Mouse (Mus musculus): ENCODE measurements around the gene Capn9. TPM values are rescaled to one million over a fixed set of nuclear protein-coding genes. Genes with fewer than 3 reads are reported as not detected.

Gene Capn9
- polyA plus RNA-seq, 1 experiment, result 13.4 TPM

GRCm38 (mm10) chr8:124569100-124569499, 6.8 kb upstream of the Capn9 start:
- WGBS, result 37% methylated on average over 2 of the region's 2 CpGs
- no peak for DNase-seq (ENCODE audit: low read depth, low spot score)

GRCm38 (mm10) chr8:124569593-124569992, 6.3 kb upstream of the Capn9 start, which contains the start of gene Agt:
Gene Agt, minus strand, starts transcription at chr8:124569706.
- DNase-seq (ENCODE audit: low read depth, low spot score), result no peak
- 39% methylated on average over 2 of the region's 2 CpGs for WGBS

- DNase-seq (ENCODE audit: low read depth, low spot score), result peak; percentile 70
- WGBS, result 11% methylated on average over 8 of the region's 8 CpGs
Observed at GRCm38 (mm10) chr8:124571732-124572429, 4.0 kb upstream of the Capn9 start.

- no peak for DNase-seq (ENCODE audit: low read depth, low spot score)
Observed at GRCm38 (mm10) chr8:124572430-124572775, 3.5 kb upstream of the Capn9 start.

- 53% methylated on average over 15 of the region's 15 CpGs for WGBS
- peak; percentile 81 for DNase-seq (ENCODE audit: low read depth, low spot score)
Observed at GRCm38 (mm10) chr8:124573552-124574340, 2.2 kb upstream of the Capn9 start.

GRCm38 (mm10) chr8:124576751-124577150, 840 bp downstream of the Capn9 start:
- WGBS, result 59% methylated on average over 1 of the region's 1 CpGs
- no peak for DNase-seq (ENCODE audit: low read depth, low spot score)

GRCm38 (mm10) chr8:124585718-124586425, 10.0 kb downstream of the Capn9 start:
- DNase-seq (ENCODE audit: low read depth, low spot score), result no peak
- 1% methylated on average over 3 of the region's 3 CpGs for WGBS

- DNase-seq (ENCODE audit: low read depth, low spot score), result no peak
Observed at GRCm38 (mm10) chr8:124586556-124586955, 10.6 kb downstream of the Capn9 start.

GRCm38 (mm10) chr8:124589393-124589792, 13.5 kb downstream of the Capn9 start:
- DNase-seq (ENCODE audit: low read depth, low spot score), result no peak
- WGBS, result 55% methylated on average over 4 of the region's 4 CpGs

More at GRCm38 (mm10) chr8:124586556-124586955, 10.6 kb downstream of the Capn9 start:
- WGBS, result 93% methylated on average over 2 of the region's 2 CpGs

- 73% methylated on average over 5 of the region's 5 CpGs for WGBS
- no peak for DNase-seq (ENCODE audit: low read depth, low spot score)
Observed at GRCm38 (mm10) chr8:124604066-124604465, 28.2 kb downstream of the Capn9 start.

GRCm38 (mm10) chr8:124608239-124608971, 32.5 kb downstream of the Capn9 start:
- 68% methylated on average over 13 of the region's 13 CpGs for WGBS

GRCm38 (mm10) chr8:124608972-124609353, 33.1 kb downstream of the Capn9 start:
- DNase-seq (ENCODE audit: low read depth, low spot score), result no peak
- WGBS, result 49% methylated on average over 9 of the region's 9 CpGs

More at GRCm38 (mm10) chr8:124608239-124608971, 32.5 kb downstream of the Capn9 start:
- no peak for DNase-seq (ENCODE audit: low read depth, low spot score)

GRCm38 (mm10) chr8:124614325-124614724, 38.4 kb downstream of the Capn9 start:
- no peak for DNase-seq (ENCODE audit: low read depth, low spot score)
- 49% methylated on average over 5 of the region's 6 CpGs for WGBS

GRCm38 (mm10) chr8:124617266-124617869, 41.5 kb downstream of the Capn9 start:
- WGBS, result 5% methylated on average over 17 of the region's 17 CpGs
- DNase-seq (ENCODE audit: low read depth, low spot score), result peak; percentile 19

- WGBS, result 22% methylated on average over 9 of the region's 9 CpGs
- no peak for DNase-seq (ENCODE audit: low read depth, low spot score)
Observed at GRCm38 (mm10) chr8:124618252-124618651, 42.3 kb downstream of the Capn9 start.

GRCm38 (mm10) chr8:124621255-124621654, 45.3 kb downstream of the Capn9 start:
- 70% methylated on average over 5 of the region's 5 CpGs for whole genome bisulfite sequencing
- no peak for DNase-seq (ENCODE audit: low read depth, low spot score)

- WGBS, result 91% methylated on average over 9 of the region's 9 CpGs
- no peak for DNase-seq (ENCODE audit: low read depth, low spot score)
Observed at GRCm38 (mm10) chr8:124626251-124626650, 50.3 kb downstream of the Capn9 start.

- DNase-seq (ENCODE audit: low read depth, low spot score), result no peak
- 67% methylated on average over 6 of the region's 6 CpGs for whole genome bisulfite sequencing
Observed at GRCm38 (mm10) chr8:124630489-124630888, 54.6 kb downstream of the Capn9 start.

GRCm38 (mm10) chr8:124630891-124631290, 55.0 kb downstream of the Capn9 start:
- DNase-seq (ENCODE audit: low read depth, low spot score), result no peak
- WGBS, result 72% methylated on average over 4 of the region's 4 CpGs

All from large intestine, adult 2 months (tissue).